Mouse (Mus musculus): ENCODE results near the gene Ulk4. TPM values are rescaled to one million over a fixed set of nuclear protein-coding genes. Genes with fewer than 3 reads are reported as not detected.

Gene Ulk4
- polyA plus RNA-seq (2014; fragmentation: Illumina TruSeq; extraction: RNeasy Lipid Tissue Mini Kit (QIAGEN cat#74804); ENCODE audit: low read depth, low replicate concordance) = 0.34 TPM

DNA sequence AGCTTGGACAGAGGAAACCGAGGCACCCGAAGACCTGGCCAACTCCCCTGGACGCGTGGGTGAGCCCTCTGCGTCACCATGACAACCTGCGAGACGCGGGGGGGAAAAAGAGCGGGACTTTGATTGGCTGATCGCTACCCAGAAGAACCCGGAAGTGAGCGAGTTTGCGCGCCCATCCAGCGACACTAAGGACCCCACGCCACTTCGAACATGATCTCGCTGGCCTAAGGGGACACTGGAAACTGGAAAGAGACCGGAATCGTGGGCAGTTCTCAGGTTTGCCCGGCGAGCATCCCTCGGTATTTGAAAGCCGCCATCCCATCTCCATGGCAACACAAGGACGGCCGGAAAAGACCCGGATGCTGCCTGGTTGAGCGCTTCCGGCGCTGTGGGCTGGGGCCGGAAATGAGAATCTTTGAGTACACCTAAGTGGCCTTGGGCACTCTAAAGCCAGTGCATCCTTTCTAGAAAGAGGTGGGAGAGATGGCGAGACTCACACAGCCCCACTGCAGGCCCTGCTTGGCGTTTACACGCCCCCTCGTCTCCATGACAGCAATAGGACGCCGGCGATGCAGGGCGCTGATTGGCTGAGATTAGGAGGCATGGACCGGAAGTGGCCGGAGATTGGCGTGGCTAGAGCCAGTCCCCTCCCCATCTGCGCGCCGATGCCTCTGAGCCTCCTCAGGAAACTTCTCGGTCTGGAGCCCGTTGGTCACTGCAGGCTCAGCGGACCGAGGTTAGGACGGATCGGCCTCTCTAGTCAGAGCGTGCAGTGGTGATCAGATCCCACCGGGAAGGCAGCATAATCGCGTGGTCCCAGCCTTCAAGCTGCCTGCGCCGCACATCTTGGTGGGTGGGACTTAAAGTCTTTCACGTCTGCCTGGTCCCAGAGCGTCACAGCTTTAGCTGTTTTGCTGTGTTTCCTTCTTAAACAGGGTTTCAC is at the start of gene Ulk4:
Gene Ulk4 (minus strand): TSS at position 80 of the 943 bp plus-strand sequence.

DNA sequence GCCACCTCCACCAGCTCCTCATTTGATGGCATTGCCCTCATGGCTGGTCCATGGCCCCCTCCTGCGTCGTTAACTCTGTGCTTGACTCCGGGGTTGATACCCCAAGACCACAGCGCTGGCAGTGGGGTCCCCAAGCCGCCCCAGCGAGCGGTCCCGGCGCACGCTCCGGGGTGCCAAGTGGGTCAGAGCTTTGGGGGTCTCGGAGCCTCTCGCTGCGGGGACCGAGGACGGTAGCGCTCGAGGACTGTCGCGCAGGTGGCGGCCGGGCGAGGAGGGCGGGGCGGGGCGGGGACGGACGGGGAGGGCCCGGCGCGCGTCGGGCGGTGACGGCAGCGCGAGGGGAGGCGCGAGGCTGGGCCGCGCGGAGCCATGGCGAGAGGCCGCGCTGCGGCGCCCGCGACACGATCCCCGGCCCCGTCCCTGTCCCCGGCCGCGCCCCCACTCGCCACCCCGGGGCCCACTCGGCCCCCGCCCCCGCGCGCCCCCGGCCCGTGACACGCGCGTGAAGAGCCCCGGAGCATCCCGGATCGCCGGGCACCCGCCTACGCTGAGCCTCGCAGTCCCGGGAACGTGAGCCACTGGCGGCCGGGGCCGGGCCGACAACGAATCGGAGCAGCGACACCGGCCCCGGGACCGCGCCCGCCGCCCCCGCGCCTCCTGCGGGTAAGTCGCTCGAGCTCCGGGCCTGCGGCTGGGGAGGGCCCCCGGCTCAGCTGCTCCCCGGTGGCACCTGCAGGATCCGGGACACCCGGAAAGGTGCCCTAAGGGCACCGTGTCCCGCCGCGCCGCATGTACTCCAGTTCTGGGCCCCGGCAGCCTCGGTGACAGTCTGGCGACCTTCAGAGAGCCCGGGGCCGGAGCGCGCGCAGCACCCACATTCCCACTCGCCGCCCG is 20.4 kb upstream of the Ulk4 start, which contains the start of gene Trak1:
Gene Trak1 (plus strand): TSS at position 332 of the 894 bp plus-strand sequence.

DNA sequence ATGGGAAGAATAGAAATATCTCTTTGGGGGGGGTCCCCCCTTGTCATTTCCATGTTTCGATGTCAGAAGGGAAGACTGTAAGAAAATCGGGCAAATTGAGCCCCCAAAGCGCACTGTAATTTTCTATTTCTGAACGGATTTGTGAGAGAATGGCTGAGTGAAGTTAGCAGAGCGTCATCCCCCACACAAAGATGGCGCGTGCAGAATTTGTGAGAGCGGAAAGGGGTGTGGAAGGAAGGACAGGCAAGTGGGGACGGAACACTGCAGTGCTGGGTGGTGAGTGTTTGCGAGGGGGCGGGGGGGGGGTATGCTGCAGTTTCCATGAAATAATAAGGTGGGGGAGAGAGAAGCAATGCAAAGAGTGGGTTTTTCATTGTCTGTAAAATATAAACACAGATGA is 347.9 kb downstream of the Ulk4 start, which contains the start of gene Ctnnb1:
Gene Ctnnb1 (plus strand): TSS at position 136 of the 400 bp plus-strand sequence.

Other genes with a start within 250 kb of the Ulk4 start
- 187 TPM for gene Trak1, start 20.3 kb upstream of the Ulk4 start, polyA plus RNA-seq (2014; fragmentation: Illumina TruSeq; extraction: RNeasy Lipid Tissue Mini Kit (QIAGEN cat#74804); ENCODE audit: low read depth, low replicate concordance)
- not detected for gene Cck, start 218.5 kb upstream of the Ulk4 start, polyA plus RNA-seq (2014; fragmentation: Illumina TruSeq; extraction: RNeasy Lipid Tissue Mini Kit (QIAGEN cat#74804); ENCODE audit: low read depth, low replicate concordance)

Measured in heart, adult 10 weeks (tissue).